8 mouse cellular contexts compared by ENCODE assay signal in the genomic region with DNA sequence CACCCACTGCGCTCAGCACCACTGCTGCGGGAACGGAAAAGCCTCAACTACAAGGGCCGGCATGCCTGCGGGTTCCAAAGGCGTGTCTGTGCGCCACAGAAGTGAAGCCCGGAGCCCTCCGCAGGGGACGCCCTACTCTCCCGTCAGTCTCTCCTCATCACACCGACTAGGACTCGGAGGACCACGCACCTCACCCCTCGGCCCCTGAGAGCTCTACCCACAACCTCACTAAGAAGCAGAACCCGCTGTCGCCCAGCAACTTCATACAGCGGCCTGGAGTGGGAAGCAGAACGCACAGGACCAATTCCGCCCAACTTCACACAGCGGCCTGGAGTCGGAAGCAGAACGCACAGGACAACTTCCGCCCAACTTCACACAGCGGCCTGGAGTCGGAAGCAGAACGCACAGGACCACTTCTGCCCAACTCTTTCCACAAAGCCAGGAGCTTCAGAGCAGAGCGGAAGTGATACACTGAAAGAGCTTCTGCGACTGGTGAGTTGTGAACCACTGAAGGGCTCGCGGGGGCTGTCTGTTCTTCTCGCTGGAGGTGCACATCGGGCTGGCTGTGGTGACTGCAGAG. TPM values are rescaled to one million over a fixed set of nuclear protein-coding genes. Genes with fewer than 3 reads are reported as not detected.
A peak's percentile ranks its signal among the peaks of the same experiment; 100 is the strongest.
DNase-seq lines count a peak whose midpoint lies in the region; ATAC-seq and TF ChIP-seq lines count a peak whose summit lies in the region.

A gene (plus strand): TSS at position 9 of the 580 bp plus-strand sequence.
A gene (minus strand): TSS at position 344 of the 580 bp plus-strand sequence.

- DNase-seq in CH12.LX (ENCODE audit: extremely low read depth) = peak; percentile 95
- DNase-seq in c-Kit-positive CD71-positive TER-119-negative erythroid progenitor cells, embryonic 14.5 days (ENCODE audit: low read depth) = peak; percentile 80
- peak; percentile 89 for DNase-seq in forebrain, embryonic 11.5 days (ENCODE audit: low spot score)
- peak; percentile 85 to 87 for DNase-seq in kidney, postnatal 36 days
- DNase-seq in telencephalon, adult 2 months (ENCODE audit: low read depth, low spot score) = peak; percentile 98

- peaks cover 28 to 64% of the 10 kb centered on the region in 2 experiments for H3K36me3 ChIP-seq in CH12.LX (replicated peaks in 1 of 2; ENCODE audit: control insufficient read depth in 1 of 2, insufficient read depth in 1 of 2, low read length in 1 of 2)
- H3K36me3 ChIP-seq in forebrain, embryonic 11.5 days (ENCODE audit: control insufficient read depth, insufficient read depth, low read length) = peaks cover 4% of the 10 kb centered on the region; the same call in 1 of the 2 replicates
- peaks cover 16% of the 10 kb centered on the region for H3K36me3 ChIP-seq in heart, embryonic 16.5 days (ENCODE audit: control insufficient read depth, insufficient read depth)
- H3K36me3 ChIP-seq in liver, embryonic 15.5 days (replicated peaks) = peaks cover 27% of the 10 kb centered on the region
- H3K36me3 ChIP-seq in neural tube, embryonic 12.5 days = peaks cover 30% of the 10 kb centered on the region

- dilution Hi-C loops in CH12.LX (cut with MboI; ENCODE audit: extremely low pct_ligation_motif_present, extremely low pct_unique_long_range_greater_than_20kb, low sequenced_read_pairs) = no loop called here

- peak; percentile 94 for ATAC-seq in forebrain, embryonic 11.5 days (replicated peaks; ENCODE audit: low FRiP score)
- ATAC-seq in heart, embryonic 16.5 days (replicated peaks; ENCODE audit: extremely low read depth, insufficient read depth, low FRiP score) = peak; percentile 92
- peak; percentile 91 for ATAC-seq in liver, embryonic 15.5 days (ENCODE audit: insufficient read depth)
- peak; percentile 97 for ATAC-seq in neural tube, embryonic 12.5 days (ENCODE audit: low FRiP score, low read depth)

- peak within 1 kb of the TSS; percentile 81 for H3K4me2 ChIP-seq in CH12.LX (ENCODE audit: insufficient read depth, low read depth, poor library complexity, severe bottlenecking)
- peak within 1 kb of the TSS; percentile 67 for H3K4me2 ChIP-seq in forebrain, embryonic 11.5 days (ENCODE audit: low read depth, low read length, severe bottlenecking)
- peak within 1 kb of the TSS; percentile 87 for H3K4me2 ChIP-seq in heart, embryonic 16.5 days (ENCODE audit: low read depth, low read length)
- peak within 1 kb of the TSS; percentile 86 for H3K4me2 ChIP-seq in liver, embryonic 15.5 days
- peak within 1 kb of the TSS; percentile 76 for H3K4me2 ChIP-seq in neural tube, embryonic 12.5 days (replicated peaks)

- peak within 1 kb of the TSS; percentile 65 for H3K9ac ChIP-seq in CH12.LX (ENCODE audit: insufficient read depth, low read depth)
- H3K9ac ChIP-seq in forebrain, embryonic 11.5 days (ENCODE audit: low read length) = peak within 1 kb of the TSS; percentile 82
- peak within 1 kb of the TSS; percentile 88 for H3K9ac ChIP-seq in heart, embryonic 16.5 days (ENCODE audit: low read length)
- peak within 1 kb of the TSS; percentile 72 for H3K9ac ChIP-seq in liver, embryonic 15.5 days
- peak within 1 kb of the TSS; percentile 76 for H3K9ac ChIP-seq in neural tube, embryonic 12.5 days

- H3K27ac ChIP-seq in CH12.LX (ENCODE audit: insufficient read depth, low read depth) = peak within 1 kb of the TSS; percentile 69; the same call in 1 of the 2 replicates
- H3K27ac ChIP-seq in forebrain, embryonic 11.5 days (ENCODE audit: low read depth, low read length) = peak within 1 kb of the TSS; percentile 55; the same call in 1 of the 2 replicates
- H3K27ac ChIP-seq in heart, embryonic 16.5 days (ENCODE audit: low read length) = peak within 1 kb of the TSS; percentile 92
- peak within 1 kb of the TSS; percentile 85 for H3K27ac ChIP-seq in liver, embryonic 15.5 days (replicated peaks)
- peak within 1 kb of the TSS; percentile 65 for H3K27ac ChIP-seq in neural tube, embryonic 12.5 days

- WGBS in forebrain, embryonic 11.5 days = under 1% methylated on average over 33 of the region's 33 CpGs
- under 1% methylated on average over 33 of the region's 33 CpGs for WGBS in heart, embryonic 16.5 days
- WGBS in liver, embryonic 15.5 days (ENCODE audit: insufficient replicate concordance) = under 1% methylated on average over 33 of the region's 33 CpGs
- WGBS in neural tube, embryonic 12.5 days = under 1% methylated on average over 33 of the region's 33 CpGs

- TF ChIP-seq RAD21 in CH12.LX (IDR thresholded peaks at IDR 0.05; ENCODE audit: low read depth, low read length) = no peak

- H3K27me3 ChIP-seq in CH12.LX (replicated peaks) = no peaks in the 10 kb centered on the region
- H3K27me3 ChIP-seq in forebrain, embryonic 11.5 days (ENCODE audit: control insufficient read depth, insufficient read depth, low read length) = no peaks in the 10 kb centered on the region
- no peaks in the 10 kb centered on the region for H3K27me3 ChIP-seq in heart, embryonic 16.5 days (ENCODE audit: control insufficient read depth, insufficient read depth, low read length)
- no peaks in the 10 kb centered on the region for H3K27me3 ChIP-seq in liver, embryonic 15.5 days
- no peaks in the 10 kb centered on the region for H3K27me3 ChIP-seq in neural tube, embryonic 12.5 days (replicated peaks)

- TF ChIP-seq CTCF in CH12.LX (conservative IDR thresholded peaks at IDR 0.05 in 1 of 2, IDR thresholded peaks at IDR 0.05 in 1 of 2; ENCODE audit: low read depth in 2 of 2, low read length in 2 of 2) = no peak

- peaks cover 37% of the 10 kb centered on the region for H3K79me2 ChIP-seq in CH12.LX (replicated peaks; ENCODE audit: control insufficient read depth, extremely low read depth, insufficient read depth, poor library complexity, severe bottlenecking)

- peak; percentile 89 for TF ChIP-seq POLR2A in CH12.LX (IDR thresholded peaks at IDR 0.05; ENCODE audit: low read depth, low read length)

- H3K9me3 ChIP-seq in CH12.LX (replicated peaks; ENCODE audit: low read length) = no peaks in the 10 kb centered on the region
- no peaks in the 10 kb centered on the region for H3K9me3 ChIP-seq in forebrain, embryonic 11.5 days (ENCODE audit: control insufficient read depth, low read length)
- no peaks in the 10 kb centered on the region for H3K9me3 ChIP-seq in heart, embryonic 16.5 days (replicated peaks; ENCODE audit: control insufficient read depth, low read length)
- no peaks in the 10 kb centered on the region for H3K9me3 ChIP-seq in liver, embryonic 15.5 days (replicated peaks)
- H3K9me3 ChIP-seq in neural tube, embryonic 12.5 days = no peaks in the 10 kb centered on the region

- H3K4me3 ChIP-seq in CH12.LX (replicated peaks in 1 of 3; ENCODE audit: low read depth in 2 of 3, low read length in 2 of 3, poor library complexity in 1 of 3) = peak within 1 kb of the TSS; percentile 69 to 82 (median 74)
- H3K4me3 ChIP-seq in forebrain, embryonic 11.5 days (ENCODE audit: low read depth, low read length) = peak within 1 kb of the TSS; percentile 41
- H3K4me3 ChIP-seq in heart, embryonic 16.5 days (ENCODE audit: low read length) = peak within 1 kb of the TSS; percentile 84
- H3K4me3 ChIP-seq in liver, embryonic 15.5 days (replicated peaks) = peak within 1 kb of the TSS; percentile 76
- H3K4me3 ChIP-seq in neural tube, embryonic 12.5 days = peak within 1 kb of the TSS; percentile 60

- in situ Hi-C loops in CH12.LX (cut with MboI; ENCODE audit: low pct_ligation_motif_present, low pct_unique_long_range_greater_than_20kb, low sequenced_read_pairs) = no loop called here

- H3K4me1 ChIP-seq in CH12.LX (ENCODE audit: control insufficient read depth in 1 of 2, insufficient read depth in 2 of 2) = peaks cover 5 to 24% of the 10 kb centered on the region in 2 experiments
- peaks cover 7% of the 10 kb centered on the region; the same call in 1 of the 2 replicates for H3K4me1 ChIP-seq in forebrain, embryonic 11.5 days (replicated peaks; ENCODE audit: control insufficient read depth, insufficient read depth, low read length)
- peaks cover 13% of the 10 kb centered on the region for H3K4me1 ChIP-seq in heart, embryonic 16.5 days (ENCODE audit: control insufficient read depth, insufficient read depth, low read length)
- peaks cover 25% of the 10 kb centered on the region for H3K4me1 ChIP-seq in liver, embryonic 15.5 days (replicated peaks)
- H3K4me1 ChIP-seq in neural tube, embryonic 12.5 days = peaks cover 23% of the 10 kb centered on the region

- no peak for TF ChIP-seq EP300 in CH12.LX (IDR thresholded peaks at IDR 0.05; ENCODE audit: low read length)

TF ChIP-seq in CH12.LX, 34 proteins besides CTCF, POLR2A, EP300 and RAD21 (continues in another document):
- TF ChIP-seq ETS1 (conservative IDR thresholded peaks at IDR 0.05; ENCODE audit: low read depth, low read length) = 0 out of 2 replicates have a peak, but pooled peaks have one; percentile 31
- TF ChIP-seq HCFC1 (IDR thresholded peaks at IDR 0.05; ENCODE audit: low read depth, low read length) = peak; percentile 95
- TF ChIP-seq ZMIZ1 (IDR thresholded peaks at IDR 0.05; ENCODE audit: low read depth, low read length) = peak; percentile 68; the same call in 1 of the 2 replicates
- no peak for TF ChIP-seq USF1 (IDR thresholded peaks at IDR 0.05; ENCODE audit: low read depth, low read length)
- TF ChIP-seq TCF12 (IDR thresholded peaks at IDR 0.05; ENCODE audit: low read depth, low read length) = peak; percentile 88
- TF ChIP-seq MAX (IDR thresholded peaks at IDR 0.05; ENCODE audit: low read length) = peak; percentile 42; the same call in 1 of the 2 replicates
- TF ChIP-seq RCOR1 (conservative IDR thresholded peaks at IDR 0.05; ENCODE audit: low read depth, low read length) = no peak
- TF ChIP-seq KAT2A (IDR thresholded peaks at IDR 0.05; ENCODE audit: insufficient replicate concordance, low read length) = peak; percentile 91
- TF ChIP-seq ZC3H11A (IDR thresholded peaks at IDR 0.05; ENCODE audit: low read depth, low read length) = no peak

RNA-seq across cellular contexts. Expression of the first gene that starts in this region (rescaled TPM):
- total RNA-seq in CH12.LX (2012; rRNA removed) = 34.5 and 40.8 TPM in 2 replicates
- total RNA-seq in CH12.LX (2014; rRNA removed) = 70.1 and 107 TPM in 2 replicates
- polyA plus RNA-seq in CH12.LX (2012; ENCODE audit: insufficient read length, low read depth) = 39.6 and 43.5 TPM in 2 replicates
- polyA plus RNA-seq in forebrain, embryonic 11.5 days (2014; fragmentation: Nextera tagmentation; extraction: Ambion mirVana) = 64.6 and 66.6 TPM in 2 replicates
- polyA plus RNA-seq in heart, embryonic 16.5 days (2015; fragmentation: Nextera tagmentation; extraction: Ambion mirVana) = 24.6 and 25.4 TPM in 2 replicates
- 13.2 and 13.9 TPM in 2 replicates for polyA plus RNA-seq in liver, embryonic 15.5 days (2015; fragmentation: Nextera tagmentation; extraction: Ambion mirVana)
- 58.2 and 60.4 TPM in 2 replicates for polyA plus RNA-seq in neural tube, embryonic 12.5 days (2016; fragmentation: Nextera tagmentation; extraction: Ambion mirVana)

RNA-seq across cellular contexts. Expression of the second gene that starts in this region (rescaled TPM):
- total RNA-seq in CH12.LX (2012; rRNA removed) (66.1 and 90.4 TPM in 2 replicates), CH12.LX (2014; rRNA removed) (161 and 191 TPM in 2 replicates)
- polyA plus RNA-seq in CH12.LX (2012; ENCODE audit: insufficient read length, low read depth) = 103 and 114 TPM in 2 replicates
- polyA plus RNA-seq in forebrain, embryonic 11.5 days (2014; fragmentation: Nextera tagmentation; extraction: Ambion mirVana) = 53.8 and 53.9 TPM in 2 replicates
- 35.2 and 37.7 TPM in 2 replicates for polyA plus RNA-seq in heart, embryonic 16.5 days (2015; fragmentation: Nextera tagmentation; extraction: Ambion mirVana)
- polyA plus RNA-seq in liver, embryonic 15.5 days (2015; fragmentation: Nextera tagmentation; extraction: Ambion mirVana) = 20.3 and 20.5 TPM in 2 replicates
- polyA plus RNA-seq in neural tube, embryonic 12.5 days (2016; fragmentation: Nextera tagmentation; extraction: Ambion mirVana) = 45.4 and 50.9 TPM in 2 replicates

Comparison
In these comparisons a context has a peak if more than half of its experiments do, and no peak if none do; other contexts are left out.
1. Peak in every context shown above with its lines: DNase-seq, ATAC-seq, H3K4me3 ChIP-seq and H3K27ac ChIP-seq.